Mouse (Mus musculus) stomach, embryonic 15.5 days (tissue): ENCODE results near the gene 1700001C19Rik. TPM values are rescaled to one million over a fixed set of nuclear protein-coding genes. Genes with fewer than 3 reads are reported as not detected.

Experiments used
- ATAC-seq: fragments of 200-750 bp; cut with Nextera tagmentation; 2 replicates; pipeline ENCODE4 v1.8.0; 2017; ENCODE audit warnings: low read depth, moderate number of reproducible peaks, moderate TSS enrichment; ENCODE audit not compliant: insufficient read depth, low FRiP score
- H3K27ac ChIP-seq: fragments of 300-500 bp; sonication (generic); 2 replicates; pipeline ENCODE4 v1.5.1; 2015; ENCODE audit warnings: mild to moderate bottlenecking, inconsistent platforms
- H3K27me3 ChIP-seq: fragments of 300-500 bp; sonication (generic); replicated peaks from 2 replicates; pipeline ENCODE4 v1.6.1; 2015; ENCODE audit warnings: inconsistent platforms
- H3K36me3 ChIP-seq: fragments of 300-500 bp; sonication (generic); 2 replicates; pipeline ENCODE4 v1.6.1; 2015; ENCODE audit warnings: inconsistent platforms
- H3K4me1 ChIP-seq: fragments of 300-500 bp; sonication (generic); 2 replicates; pipeline ENCODE4 v1.6.1; 2015; ENCODE audit warnings: inconsistent platforms
- H3K4me2 ChIP-seq: fragments of 300-500 bp; sonication (generic); 2 replicates; pipeline ENCODE4 v1.6.1; 2015; ENCODE audit warnings: mild to moderate bottlenecking, inconsistent platforms
- H3K4me3 ChIP-seq: fragments of 300-500 bp; sonication (generic); replicated peaks from 2 replicates; pipeline ENCODE4 v1.5.1; 2015; ENCODE audit warnings: inconsistent platforms
- H3K9ac ChIP-seq: fragments of 300-500 bp; sonication (generic); 2 replicates; pipeline ENCODE4 v1.6.1; 2015; ENCODE audit warnings: inconsistent platforms
- H3K9me3 ChIP-seq: fragments of 300-500 bp; sonication (generic); 2 replicates; pipeline ENCODE4 v1.6.1; 2016; ENCODE audit warnings: inconsistent platforms
- WGBS: fragments of 180-500 bp; shearing (Covaris S2); methylation state at CpG from one replicate; pipeline ENCODE4 v1.1.7; 2015; 5-methylcytosine and 5-hydroxymethylcytosine counted together
- polyA plus RNA-seq: library from polyadenylated mRNA; unstranded; fragments of >200 nt; fragmentation: Nextera tagmentation; extraction: Ambion mirVana; gene quantifications from 2 replicates; pipeline ENCODE4 v1.2.1, GENCODE M21; 2015

The 1700001C19Rik gene
- polyA plus RNA-seq, 1 experiment from 2014 or later = 0.37 TPM

- Histone ChIP-seq H3K36me3 (no peaks in the 10 kb centered on the region), H3K9ac (no peak overlapping the region), H3K9me3 (no peaks in the 10 kb centered on the region), H3K27ac (no peak overlapping the region), H3K27me3 (no peaks in the 10 kb centered on the region), H3K4me2 (no peak overlapping the region), H3K4me3 (no peak overlapping the region), H3K4me1 (peaks cover 36% of the 10 kb centered on the region)
- 47% methylated on average over 3 of the region's 3 CpGs for WGBS
- no peak for ATAC-seq
These were observed 22.3 kb upstream of the 1700001C19Rik start for GRCm38 (mm10) chr17:47459341-47459919.

GRCm38 (mm10) chr17:47458936-47459335 lies 21.8 kb upstream of the 1700001C19Rik start:
- no peak overlapping the region for H3K27ac ChIP-seq
- no peaks in the 10 kb centered on the region for H3K9me3 ChIP-seq
- no peaks in the 10 kb centered on the region for H3K27me3 ChIP-seq
- no peak overlapping the region for H3K4me3 ChIP-seq
- ATAC-seq = no peak
- H3K4me1 ChIP-seq = peaks cover 32% of the 10 kb centered on the region
- WGBS = 80% methylated on average over 2 of the region's 2 CpGs
- no peak overlapping the region for H3K9ac ChIP-seq
- H3K36me3 ChIP-seq = no peaks in the 10 kb centered on the region
- no peak overlapping the region for H3K4me2 ChIP-seq

DNA sequence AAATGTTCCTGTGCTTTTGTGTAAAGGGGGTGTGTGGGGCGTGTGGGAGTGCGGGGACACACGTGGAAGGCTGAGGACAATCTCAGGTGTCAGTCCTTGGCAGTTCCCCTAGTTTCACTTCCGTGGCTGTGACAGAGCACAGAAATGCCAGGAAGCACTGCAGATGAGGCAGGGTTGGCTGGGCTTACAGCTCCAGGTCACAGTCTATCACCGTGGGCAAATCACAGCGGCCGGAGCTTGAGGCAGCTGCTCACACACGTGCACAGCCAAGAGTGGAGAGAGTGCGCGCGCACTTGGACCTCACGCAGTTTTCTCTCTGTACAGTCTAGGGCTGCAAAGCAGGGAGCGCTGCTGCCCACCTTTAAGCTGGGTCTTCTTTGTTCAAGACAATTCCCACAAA lies 21.1 kb upstream of the 1700001C19Rik start:
- WGBS = 73% methylated on average over 13 of the region's 13 CpGs
- Histone ChIP-seq H3K4me3 (no peak overlapping the region), H3K27me3 (no peaks in the 10 kb centered on the region), H3K27ac (no peak overlapping the region), H3K36me3 (no peaks in the 10 kb centered on the region), H3K9ac (no peak overlapping the region), H3K4me1 (peaks cover 32% of the 10 kb centered on the region; the same call in 1 of the 2 replicates), H3K4me2 (no peak overlapping the region), H3K9me3 (no peaks in the 10 kb centered on the region)
- ATAC-seq = no peak

DNA sequence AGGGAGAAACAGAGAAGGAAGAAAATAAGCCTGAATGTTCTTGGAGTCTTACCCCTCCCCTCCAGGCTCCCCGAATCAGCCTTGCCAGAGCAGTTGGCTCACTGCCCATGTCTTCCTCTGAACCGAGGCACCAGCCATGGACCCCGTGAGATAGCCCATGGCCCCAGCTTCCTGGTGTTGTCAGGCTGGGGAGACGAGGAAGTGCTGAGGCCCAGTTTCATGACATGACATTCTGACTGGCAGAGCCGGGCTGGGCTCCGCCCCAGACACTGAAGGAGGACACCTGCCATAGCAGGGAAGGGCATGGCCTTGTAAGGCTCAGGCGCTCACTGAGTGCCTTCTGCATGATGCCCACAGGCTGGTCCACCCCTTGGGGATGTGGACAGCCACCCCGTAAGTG lies 17.5 kb upstream of the 1700001C19Rik start:
- Histone ChIP-seq H3K4me2 (no peak overlapping the region), H3K27ac (no peak overlapping the region; the same call in 1 of the 2 replicates), H3K4me3 (no peak overlapping the region), H3K27me3 (no peaks in the 10 kb centered on the region), H3K9me3 (no peaks in the 10 kb centered on the region), H3K9ac (no peak overlapping the region), H3K4me1 (peaks cover 39% of the 10 kb centered on the region), H3K36me3 (no peaks in the 10 kb centered on the region)
- 0 out of 2 replicates have a peak, but pooled peaks have one; percentile 20 for ATAC-seq
- 37% methylated on average over 8 of the region's 8 CpGs for WGBS

DNA sequence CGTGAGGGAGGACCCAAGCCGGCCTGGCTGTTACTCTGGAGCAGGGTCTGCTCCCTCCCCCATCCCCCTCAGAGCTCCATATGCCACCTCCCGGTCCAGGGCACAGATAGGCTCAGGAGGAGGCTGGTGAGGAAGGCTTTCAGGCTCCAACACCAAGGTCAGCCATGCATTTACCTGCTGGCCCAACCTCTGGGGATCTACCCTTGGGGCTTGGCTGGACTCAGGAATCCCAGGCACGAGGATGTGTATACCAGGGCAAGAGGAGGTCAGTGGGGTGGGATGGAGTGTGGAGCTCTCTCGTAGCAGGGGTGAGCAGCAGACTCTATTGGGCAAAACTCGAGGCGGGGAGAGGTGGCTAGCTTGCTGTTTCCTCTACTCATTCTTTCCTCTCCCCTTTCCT lies 15.7 kb upstream of the 1700001C19Rik start:
- 0 out of 2 replicates have a peak overlapping the region, but pooled peaks have one; percentile 17 for H3K27ac ChIP-seq

DNA sequence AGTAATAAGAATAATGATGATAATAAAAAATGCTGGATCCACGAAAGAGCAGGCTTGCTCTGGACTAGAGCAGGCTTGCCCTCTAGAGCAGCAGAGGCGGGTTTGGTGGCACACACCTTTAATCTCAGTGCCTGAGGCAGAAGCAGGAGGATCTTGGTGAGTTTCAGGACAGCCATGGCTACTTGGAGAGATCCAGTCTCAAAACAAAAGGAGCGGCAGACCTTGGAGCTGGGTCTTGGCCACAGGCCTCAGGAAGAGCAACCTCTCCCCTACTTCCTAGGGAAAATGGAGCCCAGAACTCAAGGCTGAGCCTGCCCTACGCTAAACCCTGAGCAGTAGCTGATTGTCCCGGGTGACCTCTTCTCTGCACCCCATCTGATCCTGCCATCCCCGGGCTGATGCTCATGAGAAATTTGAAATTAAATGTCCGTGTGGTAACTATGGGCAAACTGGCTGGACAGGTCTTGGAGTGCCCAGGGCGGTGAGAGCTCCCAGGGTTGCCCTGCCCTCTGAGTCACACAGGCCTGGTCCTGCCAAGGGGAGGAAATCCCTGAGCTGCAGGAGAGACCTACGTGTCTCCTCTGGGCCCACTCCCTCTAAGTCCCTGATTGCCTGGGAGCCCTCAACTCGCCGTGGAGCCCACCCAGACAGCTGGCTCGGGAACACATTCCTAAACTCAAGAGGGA lies 13.8 kb upstream of the 1700001C19Rik start:
- ATAC-seq = peak; percentile 61
- no peak overlapping the region for H3K4me3 ChIP-seq
- 53% methylated on average over 12 of the region's 12 CpGs for WGBS
- no peaks in the 10 kb centered on the region for H3K36me3 ChIP-seq
- no peak overlapping the region for H3K4me2 ChIP-seq
- no peaks in the 10 kb centered on the region for H3K9me3 ChIP-seq
- peaks cover 58% of the 10 kb centered on the region for H3K4me1 ChIP-seq
- no peaks in the 10 kb centered on the region for H3K27me3 ChIP-seq
- peak overlapping the region; percentile 59 for H3K27ac ChIP-seq
- H3K9ac ChIP-seq = no peak overlapping the region

More for the DNA sequence above, 15.7 kb upstream of the 1700001C19Rik start:
- no peak overlapping the region for H3K4me2 ChIP-seq
- H3K9me3 ChIP-seq = no peaks in the 10 kb centered on the region
- H3K36me3 ChIP-seq = no peaks in the 10 kb centered on the region
- H3K4me3 ChIP-seq = no peak overlapping the region
- H3K4me1 ChIP-seq = peaks cover 52% of the 10 kb centered on the region
- H3K9ac ChIP-seq = no peak overlapping the region
- no peaks in the 10 kb centered on the region for H3K27me3 ChIP-seq
- 47% methylated on average over 7 of the region's 7 CpGs for WGBS
- no peak for ATAC-seq

DNA sequence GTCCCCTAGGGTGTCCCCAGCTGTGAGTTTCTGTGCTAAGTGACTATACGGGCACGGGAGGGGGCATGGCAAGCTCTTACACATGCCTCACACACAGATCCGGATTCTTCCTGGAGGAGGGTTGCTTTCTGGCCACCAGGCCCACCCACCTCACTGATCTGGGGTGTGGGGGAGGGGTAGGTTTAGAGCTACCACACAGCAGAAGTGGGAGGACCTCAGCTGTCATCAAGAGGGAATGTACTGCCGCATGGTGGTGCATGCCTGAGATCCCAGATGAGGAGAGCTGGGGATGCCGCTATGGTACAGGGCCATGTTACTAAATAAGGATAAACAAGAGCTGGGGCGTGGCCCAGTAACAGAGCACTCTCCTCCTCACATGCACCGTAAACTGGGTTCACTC lies 13.1 kb upstream of the 1700001C19Rik start:
- Histone ChIP-seq H3K4me1 (peaks cover 58% of the 10 kb centered on the region), H3K36me3 (no peaks in the 10 kb centered on the region), H3K4me3 (no peak overlapping the region), H3K4me2 (no peak overlapping the region), H3K27ac (peak overlapping the region; percentile 67), H3K9me3 (no peaks in the 10 kb centered on the region), H3K9ac (no peak overlapping the region), H3K27me3 (no peaks in the 10 kb centered on the region)
- no peak for ATAC-seq
- WGBS = 40% methylated on average over 7 of the region's 7 CpGs

DNA sequence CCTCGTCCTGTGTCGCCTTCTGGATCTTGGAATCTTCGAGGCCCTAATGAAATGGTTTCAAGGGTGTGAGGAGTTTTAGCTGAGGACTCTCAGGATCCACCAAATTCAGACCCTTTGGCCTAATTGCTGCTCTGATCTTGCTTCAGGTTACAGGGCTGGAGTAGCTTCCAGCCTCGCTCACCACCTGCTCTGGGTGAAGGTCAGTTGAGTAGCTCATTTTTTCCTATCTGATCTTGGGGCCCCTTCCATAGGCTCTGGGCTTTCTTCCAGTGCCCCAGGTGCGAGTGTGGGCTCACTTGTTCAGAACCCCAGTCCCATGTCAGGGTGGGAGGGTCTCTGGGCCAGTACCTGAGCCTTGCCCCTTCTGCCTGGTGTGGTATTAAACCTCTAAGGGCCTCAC lies 12.3 kb upstream of the 1700001C19Rik start:
- Histone ChIP-seq H3K9ac (no peak overlapping the region), H3K9me3 (no peaks in the 10 kb centered on the region), H3K4me2 (no peak overlapping the region), H3K27me3 (no peaks in the 10 kb centered on the region), H3K36me3 (no peaks in the 10 kb centered on the region), H3K4me3 (no peak overlapping the region), H3K4me1 (peaks cover 54% of the 10 kb centered on the region), H3K27ac (peak overlapping the region; percentile 67)
- ATAC-seq = no peak; the same call in 1 of the 2 replicates
- WGBS = 63% methylated on average over 5 of the region's 5 CpGs

DNA sequence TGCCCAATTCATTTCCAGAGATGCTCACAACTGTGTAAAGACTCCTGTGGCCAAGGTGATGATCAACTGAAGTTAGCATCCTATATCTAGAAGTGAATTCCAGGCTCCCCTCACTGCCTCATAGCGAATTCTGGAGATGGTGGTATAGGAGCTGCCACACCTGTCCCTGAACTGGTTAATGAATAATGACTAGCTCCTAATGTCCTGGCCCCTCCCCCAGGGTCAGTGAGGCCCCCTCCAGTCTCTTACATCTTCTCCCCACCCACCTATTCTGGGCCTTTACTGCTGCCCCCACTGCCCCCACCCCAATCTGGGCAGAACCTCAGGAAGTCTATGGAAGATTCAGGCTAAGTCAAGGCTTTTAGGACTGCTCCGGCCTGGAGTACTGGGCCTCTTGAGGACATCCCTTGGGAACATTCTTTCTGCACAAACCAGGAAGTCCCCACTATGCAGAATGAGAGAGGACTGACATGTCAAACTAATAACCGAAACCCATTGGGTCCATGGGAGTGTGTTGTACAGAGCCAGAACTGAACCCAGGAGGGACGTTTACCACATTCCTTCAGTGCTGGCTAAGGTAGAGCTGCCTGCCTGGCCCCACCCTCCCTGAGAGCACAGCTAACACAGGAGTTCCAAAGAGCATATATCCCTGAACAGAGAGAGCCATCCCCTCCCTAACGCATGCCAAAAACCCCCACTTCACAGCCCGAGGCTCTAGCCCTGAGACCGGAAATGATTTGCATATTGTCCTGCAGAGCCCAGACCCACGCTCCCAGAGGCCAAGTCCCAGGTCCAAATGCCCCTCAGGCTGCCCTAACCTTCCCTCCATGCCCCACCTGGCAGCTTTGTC lies 11.6 kb upstream of the 1700001C19Rik start:
- H3K9me3 ChIP-seq = no peaks in the 10 kb centered on the region
- no peaks in the 10 kb centered on the region for H3K27me3 ChIP-seq
- H3K4me1 ChIP-seq = peaks cover 54% of the 10 kb centered on the region
- no peaks in the 10 kb centered on the region for H3K36me3 ChIP-seq
- H3K27ac ChIP-seq = peak overlapping the region; percentile 67
- WGBS = 30% methylated on average over 8 of the region's 8 CpGs
- H3K9ac ChIP-seq = no peak overlapping the region
- no peak overlapping the region; the same call in 1 of the 2 replicates for H3K4me2 ChIP-seq
- peak; percentile 48; the same call in 1 of the 2 replicates for ATAC-seq
- H3K4me3 ChIP-seq = no peak overlapping the region

DNA sequence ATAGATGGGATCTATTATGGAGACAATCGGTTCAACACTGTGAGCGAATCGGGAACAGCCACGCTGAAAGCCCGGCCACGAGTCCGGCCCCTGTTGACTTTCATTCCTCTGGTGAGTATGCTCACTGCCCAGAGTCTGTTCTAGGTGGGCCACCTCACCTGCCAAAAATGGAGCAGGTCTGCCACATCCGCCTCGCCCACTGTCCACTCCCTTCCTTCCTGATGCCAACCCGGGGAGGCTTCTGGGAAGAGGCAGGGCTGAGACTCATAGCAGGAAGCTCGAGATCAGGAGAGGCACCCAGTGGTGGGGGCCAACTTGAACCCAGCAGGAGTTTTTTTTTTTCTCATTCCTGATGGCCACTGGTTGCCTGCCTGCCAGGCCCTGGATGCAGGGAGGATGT lies 9.4 kb upstream of the 1700001C19Rik start:
- no peaks in the 10 kb centered on the region for H3K27me3 ChIP-seq
- no peaks in the 10 kb centered on the region for H3K9me3 ChIP-seq
- 82% methylated on average over 11 of the region's 11 CpGs for WGBS
- no peaks in the 10 kb centered on the region for H3K36me3 ChIP-seq
- no peak for ATAC-seq
- H3K4me2 ChIP-seq = no peak overlapping the region
- 0 out of 2 replicates have a peak overlapping the region, but pooled peaks have one; percentile 21 for H3K27ac ChIP-seq
- H3K4me1 ChIP-seq = peaks cover 41% of the 10 kb centered on the region
- no peak overlapping the region for H3K9ac ChIP-seq
- no peak overlapping the region for H3K4me3 ChIP-seq

- Histone ChIP-seq H3K9ac (no peak overlapping the region), H3K4me3 (no peak overlapping the region), H3K4me2 (no peak overlapping the region), H3K4me1 (peaks cover 38% of the 10 kb centered on the region), H3K36me3 (no peaks in the 10 kb centered on the region), H3K9me3 (no peaks in the 10 kb centered on the region), H3K27ac (0 out of 2 replicates have a peak overlapping the region, but pooled peaks have one; percentile 21), H3K27me3 (no peaks in the 10 kb centered on the region)
- no peak; the same call in 1 of the 2 replicates for ATAC-seq
- WGBS = 53% methylated on average over 9 of the region's 9 CpGs
These were observed 8.8 kb upstream of the 1700001C19Rik start for GRCm38 (mm10) chr17:47446025-47446424.
